Mouse (Mus musculus): Measurements from ENCODE around the gene Ppp2ca.
"Not testable (repeated sequence)": the region's sequence is repeated elsewhere in the genome, so short reads cannot be mapped to it uniquely, and the experiment has no call there.

DNA sequence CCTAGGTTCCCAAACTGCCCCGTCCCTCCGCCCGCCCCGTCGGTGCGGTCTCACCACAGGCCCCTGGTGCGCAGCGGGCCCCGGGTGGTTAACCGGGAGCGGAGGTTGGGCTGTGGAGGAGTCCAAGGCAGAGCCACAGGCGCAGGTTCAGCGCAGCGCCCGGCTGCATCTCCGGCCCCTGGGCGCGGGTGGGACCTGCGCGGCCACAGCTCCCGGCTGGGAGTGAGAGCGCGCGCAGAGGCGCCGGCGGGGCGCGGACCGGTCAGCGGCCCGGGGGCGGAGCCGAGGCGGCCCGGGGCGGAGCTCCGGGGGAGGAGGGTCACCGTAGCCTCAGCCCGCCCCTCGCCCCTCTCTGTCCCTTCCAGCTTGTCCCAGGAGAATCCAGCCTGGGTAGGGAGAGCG is 69.4 kb downstream of the Ppp2ca start:
- TF ChIP-seq CTCF (IDR thresholded peaks at IDR 0.05; ENCODE audit: low read depth, low read length); POLR2A (IDR thresholded peaks at IDR 0.05; ENCODE audit: insufficient read depth, low read length); EP300 (IDR thresholded peaks at IDR 0.05; ENCODE audit: insufficient read depth, low read depth, low read length): not testable (repeated sequence)

Data from ES-Bruce4 (cell line).